Mouse (Mus musculus) heart, adult 2 months (tissue): ENCODE results near the gene Gm5938. TPM values are rescaled to one million over a fixed set of nuclear protein-coding genes. Genes with fewer than 3 reads are reported as not detected.

Experiments
- DNase-seq, 2 experiments: peaks; one replicate each; pipeline ENCODE4 v3.0.0; 2021
- H3K27ac ChIP-seq: fragments of 200-600 bp; 2 replicates; pipeline ENCODE4 v1.8.1; 2022
- H3K27me3 ChIP-seq: fragments of 200-500 bp; 2 replicates; pipeline ENCODE4 v1.6.1; 2012; ENCODE audit warnings: mild to moderate bottlenecking, low read length, inconsistent platforms, mixed read lengths; ENCODE audit not compliant: control insufficient read depth, insufficient read depth
- H3K36me3 ChIP-seq: fragments of 200-500 bp; 2 replicates; pipeline ENCODE4 v1.6.1; 2012; ENCODE audit warnings: low read length, inconsistent platforms; ENCODE audit not compliant: control insufficient read depth, insufficient read depth
- H3K4me1 ChIP-seq: fragments of 200-500 bp; 2 replicates; pipeline ENCODE4 v1.6.1; 2011; ENCODE audit warnings: low read length; ENCODE audit not compliant: control insufficient read depth, insufficient read depth
- H3K4me3 ChIP-seq: fragments of 200-600 bp; 2 replicates; pipeline ENCODE4 v1.8.1; 2022
- H3K79me2 ChIP-seq: fragments of 200-500 bp; replicated peaks from 2 replicates; pipeline ENCODE4 v1.6.1; 2012; ENCODE audit warnings: mild to moderate bottlenecking, inconsistent platforms, low read length, moderate library complexity, mixed read lengths; ENCODE audit not compliant: control insufficient read depth, insufficient read depth
- H3K9ac ChIP-seq: fragments of 200-500 bp; 2 replicates; pipeline ENCODE4 v1.6.1; 2012; ENCODE audit warnings: low read depth, mild to moderate bottlenecking, control low read depth, inconsistent platforms, low read length, mixed read lengths
- CTCF ChIP-seq: fragments of 200-600 bp; IDR thresholded peaks from 2 replicates; pipeline ENCODE4 v1.8.1; 2022; ENCODE audit warnings: antibody characterized with exemption, mild to moderate bottlenecking, moderate library complexity
- EP300 ChIP-seq: fragments of 200-500 bp; IDR thresholded peaks from 2 replicates; pipeline ENCODE4 v1.6.1; 2011; ENCODE audit warnings: low read depth, low read length, control low read depth; ENCODE audit not compliant: insufficient read depth
- POLR2A ChIP-seq: fragments of 200-500 bp; IDR thresholded peaks from 2 replicates; pipeline ENCODE4 v1.6.1; 2011; ENCODE audit warnings: mild to moderate bottlenecking, low read depth, low read length, control low read depth; ENCODE audit not compliant: insufficient read depth
- WGBS: fragments of 180-500 bp; shearing (Covaris S2); methylation state at CpG from one replicate; pipeline ENCODE4 v1.1.7; 2018; 5-methylcytosine and 5-hydroxymethylcytosine counted together
- intact Hi-C: fragments of 180-260 bp; cut with DNase I; formaldehyde crosslinking; loops from one replicate; pipeline ENCODE4 v1.15.1; 2025
- long read RNA-seq: library from polyadenylated mRNA; stranded (forward); transcript quantifications from one replicate; pipeline ENCODE4 v2.0.0, GENCODE M21; 2021
- polyA plus RNA-seq: library from polyadenylated mRNA; depleted of rRNA; stranded (reverse); fragments of >200 nt; gene quantifications from 2 replicates; pipeline ENCODE4 v1.2.3, GENCODE M21; 2012; rRNA removed
- total RNA-seq, 2 experiments: library from RNA; stranded (reverse); gene quantifications; 2 replicates each; pipeline ENCODE4 v1.2.3; 2021

Gene Gm5938
- not detected for total RNA-seq
- not detected in 2 replicates for polyA plus RNA-seq
- long read RNA-seq: 0 reads

DNA sequence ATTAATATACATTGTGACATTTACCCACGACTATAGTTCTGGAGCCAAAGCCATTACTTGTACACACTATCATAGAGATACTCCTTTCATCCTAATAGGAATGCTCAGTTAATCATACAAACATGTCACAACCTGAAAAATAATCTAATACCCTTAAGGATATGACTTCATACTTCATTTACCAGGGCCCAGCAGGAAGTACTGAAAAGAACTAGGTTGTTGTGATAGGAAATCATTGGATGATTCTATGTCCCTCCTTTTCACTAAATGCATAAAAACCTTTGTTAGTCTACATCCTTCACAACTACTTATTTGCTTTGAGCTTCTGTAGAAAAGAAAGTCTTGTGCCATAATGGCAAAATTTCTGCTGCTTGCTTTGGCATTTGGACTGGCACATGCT lies at the start of gene Gm5938:
Gene Gm5938 (plus strand): TSS at position 301 of the 400 bp plus-strand sequence.
- no peaks in the 10 kb centered on the region for H3K4me1 ChIP-seq
- no peak for DNase-seq
- no peaks in the 10 kb centered on the region for H3K36me3 ChIP-seq
- intact Hi-C loops: no loop called here
- H3K9ac ChIP-seq: no peak within 1 kb of the TSS
- TF ChIP-seq POLR2A (no peak), EP300 (no peak), CTCF (no peak)
- no peaks in the 10 kb centered on the region for H3K27me3 ChIP-seq
- no peaks in the 10 kb centered on the region for H3K79me2 ChIP-seq
- no peak within 1 kb of the TSS for H3K27ac ChIP-seq
- H3K4me3 ChIP-seq: no peak within 1 kb of the TSS
- 64% methylated on average over 1 of the region's 1 CpGs for WGBS

GRCm38 (mm10) chrX:78091274-78091673 lies 34.0 kb upstream of the Gm5938 start, which contains the start of gene Obp1a:
TSS of gene Obp1a (minus strand) at chrX:78091374.
- H3K79me2 ChIP-seq: no peaks in the 10 kb centered on the region
- intact Hi-C loops: no loop called here
- no peak within 1 kb of the TSS for H3K9ac ChIP-seq
- H3K4me3 ChIP-seq: no peak within 1 kb of the TSS
- TF ChIP-seq CTCF (no peak), EP300 (no peak), POLR2A (no peak)
- DNase-seq: no peak
- H3K4me1 ChIP-seq: no peaks in the 10 kb centered on the region
- H3K36me3 ChIP-seq: no peaks in the 10 kb centered on the region
- H3K27me3 ChIP-seq: no peaks in the 10 kb centered on the region
- no peak within 1 kb of the TSS for H3K27ac ChIP-seq

Other genes with a start within 250 kb of the Gm5938 start
- gene 5430402E10Rik, start 200.4 kb upstream of the Gm5938 start, total RNA-seq: not detected
- not detected in 2 replicates for gene 5430402E10Rik, start 200.4 kb upstream of the Gm5938 start, polyA plus RNA-seq
- not detected for gene Obp1a, start 34.1 kb upstream of the Gm5938 start, total RNA-seq
- gene Obp1a, start 34.1 kb upstream of the Gm5938 start, polyA plus RNA-seq: not detected in 2 replicates
- gene Obp1b, start 61.3 kb downstream of the Gm5938 start, total RNA-seq: not detected
- not detected in 2 replicates for gene Obp1b, start 61.3 kb downstream of the Gm5938 start, polyA plus RNA-seq
- not detected for gene Gm14743, start 120.5 kb downstream of the Gm5938 start, total RNA-seq
- gene Gm14743, start 120.5 kb downstream of the Gm5938 start, polyA plus RNA-seq: not detected in 2 replicates
- gene 4930480E11Rik, start 244.2 kb downstream of the Gm5938 start, total RNA-seq: not detected
- gene 4930480E11Rik, start 244.2 kb downstream of the Gm5938 start, polyA plus RNA-seq: not detected in 2 replicates